Mouse (Mus musculus) embryo, embryonic 11.5 days (tissue): ENCODE results near the gene Nupl2.

Experiments
- DNase-seq: peaks from one replicate; pipeline ENCODE4 v3.0.0-alpha.2; 2012; ENCODE audit warnings: low read depth, low spot score

Gene Nupl2

DNA sequence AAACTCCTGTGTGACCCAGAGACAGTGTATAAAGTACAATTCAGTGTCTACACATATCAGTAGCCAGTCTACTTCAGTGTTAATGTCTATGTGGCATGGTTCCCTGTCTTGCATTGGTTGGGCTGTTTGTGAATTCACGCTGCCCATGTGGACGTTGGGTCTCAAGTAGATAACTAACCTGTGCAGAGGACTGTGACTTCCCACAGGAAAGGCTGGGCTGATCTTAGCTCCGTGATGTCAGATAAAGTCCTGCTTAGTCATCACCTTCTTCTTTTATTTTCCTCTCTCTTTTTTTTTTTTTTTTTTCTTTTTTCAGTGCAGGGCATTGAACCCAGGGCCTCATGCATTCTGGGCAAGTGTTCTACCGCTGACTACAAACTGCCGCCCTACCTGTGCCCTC is 43.7 kb downstream of the Nupl2 start:
- no peak for DNase-seq

DNA sequence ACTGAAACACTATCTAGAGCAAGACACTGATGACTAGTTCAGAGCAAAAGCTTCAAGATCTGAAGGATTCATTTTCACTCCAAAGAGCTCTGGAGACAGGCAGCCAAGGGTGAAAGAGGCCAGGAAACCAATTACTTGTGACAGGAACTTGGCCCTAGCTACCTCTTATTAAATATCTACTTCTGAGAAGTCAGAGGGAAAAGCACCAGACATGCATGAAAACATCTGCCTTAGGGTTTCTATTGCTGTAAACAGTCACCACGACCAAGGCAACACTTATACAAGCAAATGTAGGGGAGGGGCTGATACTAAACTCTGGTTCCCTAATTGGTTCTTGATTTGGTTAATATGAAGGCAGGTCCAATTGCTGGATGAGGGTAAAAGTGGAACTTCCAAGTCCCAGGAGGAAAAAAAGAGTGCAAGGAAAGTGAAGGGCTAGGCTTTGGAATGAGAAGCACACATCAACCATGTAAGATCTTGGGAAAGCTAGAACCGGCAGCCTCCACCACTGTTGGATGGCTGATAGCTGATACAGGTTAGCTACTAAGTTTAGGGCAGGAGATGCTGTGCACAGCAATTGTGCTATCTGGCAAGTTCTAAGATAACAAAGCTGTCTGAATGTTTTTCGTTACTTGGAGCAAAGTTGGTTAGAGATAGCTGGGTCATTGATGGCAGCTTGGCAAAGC is 49.2 kb downstream of the Nupl2 start:
- DNase-seq: no peak

DNA sequence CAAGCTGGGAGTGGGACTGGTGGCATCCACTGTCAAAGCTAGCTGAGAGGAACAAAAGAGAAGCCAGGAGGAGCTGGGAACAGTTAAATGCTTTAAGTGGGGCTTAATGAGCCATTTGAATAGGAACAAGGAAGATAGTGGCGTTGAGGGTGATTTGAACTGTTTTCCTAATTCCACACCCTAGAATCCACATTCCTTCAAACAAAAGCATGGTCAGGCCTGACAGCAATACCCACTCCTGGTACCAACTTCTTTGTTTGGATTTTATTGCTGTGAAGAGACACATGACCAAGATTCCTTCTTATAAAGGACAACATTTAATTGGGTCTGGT is 49.8 kb downstream of the Nupl2 start:
- DNase-seq: no peak

DNA sequence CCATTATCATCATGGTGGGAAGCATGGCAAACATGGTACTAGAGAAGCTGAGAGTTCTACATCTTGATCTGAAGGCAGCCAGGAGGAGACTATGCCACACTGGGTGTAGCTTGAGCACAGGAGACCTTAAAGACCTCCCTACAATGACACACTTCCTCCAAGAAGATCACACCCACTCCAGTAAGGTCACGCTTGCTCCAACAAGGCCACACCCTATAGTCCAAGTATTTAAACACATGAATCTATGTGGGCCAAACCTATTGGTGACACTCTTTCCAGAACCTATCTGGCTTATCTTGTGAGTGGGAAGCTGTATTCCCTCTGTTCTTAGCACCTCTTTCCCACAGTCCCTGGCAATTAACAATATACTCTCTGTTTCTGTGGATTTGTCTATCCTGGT is 50.1 kb downstream of the Nupl2 start:
- no peak for DNase-seq
